Mouse (Mus musculus): Measurements from ENCODE around the gene Rpap3.

GRCm38 (mm10) chr15:97744930-97745329 lies 39.3 kb upstream of the Rpap3 start:
- TF ChIP-seq HCFC1 (IDR thresholded peaks at IDR 0.05; ENCODE audit: borderline replicate concordance, insufficient read depth, low read length) (no peak), ZC3H11A (IDR thresholded peaks at IDR 0.05; ENCODE audit: borderline replicate concordance, low read depth, low read length) (no peak), MAFK (IDR thresholded peaks at IDR 0.05; ENCODE audit: insufficient read depth, low read depth, low read length) (no peak), ZNF384 (IDR thresholded peaks at IDR 0.05; ENCODE audit: low read depth, low read length) (no peak), CHD2 (IDR thresholded peaks at IDR 0.05; ENCODE audit: low read depth, low read length) (no peak)

All from ES-E14 (cell line).